Mouse (Mus musculus) midbrain, postnatal 0 days (tissue): ENCODE data around the gene Adk. TPM values are rescaled to one million over a fixed set of nuclear protein-coding genes. Genes with fewer than 3 reads are reported as not detected.

Source experiments
- ATAC-seq: fragments of 200-750 bp; cut with Nextera tagmentation; 2 replicates; pipeline ENCODE4 v1.8.0; 2017; ENCODE audit warnings: moderate number of reproducible peaks, mild to moderate bottlenecking, moderate TSS enrichment, moderate library complexity; ENCODE audit not compliant: low FRiP score
- DNase-seq: peaks from one replicate; pipeline ENCODE4 v3.0.0-alpha.2; 2015; ENCODE audit warnings: low spot score
- H3K27ac ChIP-seq: fragments of 300-500 bp; sonication (generic); 2 replicates; pipeline ENCODE4 v1.5.1; 2014; ENCODE audit warnings: low read depth, mild to moderate bottlenecking, low read length, mixed read lengths
- H3K27me3 ChIP-seq: fragments of 300-500 bp; sonication (generic); 2 replicates; pipeline ENCODE4 v1.6.1; 2014; ENCODE audit warnings: low read length, control low read depth, mixed read lengths; ENCODE audit not compliant: insufficient read depth
- H3K36me3 ChIP-seq: fragments of 300-500 bp; sonication (generic); 2 replicates; pipeline ENCODE4 v1.6.1; 2014; ENCODE audit warnings: low read length, control low read depth, mixed read lengths; ENCODE audit not compliant: insufficient read depth
- H3K4me1 ChIP-seq: fragments of 300-500 bp; sonication (generic); 2 replicates; pipeline ENCODE4 v1.6.1; 2014; ENCODE audit warnings: mild to moderate bottlenecking, control low read depth, antibody characterized with exemption, low read length, mixed read lengths; ENCODE audit not compliant: insufficient read depth
- H3K4me2 ChIP-seq: fragments of 300-500 bp; sonication (generic); 2 replicates; pipeline ENCODE4 v1.6.1; 2014; ENCODE audit warnings: low read depth, mild to moderate bottlenecking, low read length, mixed read lengths; ENCODE audit not compliant: poor library complexity, severe bottlenecking
- H3K4me3 ChIP-seq: fragments of 300-500 bp; sonication (generic); 2 replicates; pipeline ENCODE4 v1.5.1; 2014; ENCODE audit warnings: low read depth, mild to moderate bottlenecking, low read length, moderate library complexity
- H3K9ac ChIP-seq: fragments of 300-500 bp; sonication (generic); replicated peaks from 2 replicates; pipeline ENCODE4 v1.6.1; 2014; ENCODE audit warnings: mild to moderate bottlenecking, low read length, moderate library complexity, mixed read lengths; ENCODE audit not compliant: poor library complexity, severe bottlenecking
- H3K9me3 ChIP-seq: fragments of 300-500 bp; sonication (generic); 2 replicates; pipeline ENCODE4 v1.6.1; 2016; ENCODE audit warnings: low read length, control low read depth
- CTCF ChIP-seq: IDR thresholded peaks from 2 replicates; pipeline ENCODE4 v1.5.1; 2016; ENCODE audit warnings: antibody characterized with exemption, mild to moderate bottlenecking
- WGBS: fragments of 180-500 bp; shearing (Covaris S2); extraction: QIAGEN DNeasy Blood & Tissue Kit; methylation state at CpG from one replicate; pipeline ENCODE4 v1.1.7; 2014; 5-methylcytosine and 5-hydroxymethylcytosine counted together
- polyA plus RNA-seq: library from polyadenylated mRNA; unstranded; fragments of >200 nt; fragmentation: Nextera tagmentation; extraction: Ambion mirVana; gene quantifications from 2 replicates; pipeline ENCODE4 v1.2.1, GENCODE M21; 2015
- total RNA-seq: library from RNA; depleted of rRNA; stranded (reverse); fragments of >200 nt; gene quantifications from 2 replicates; pipeline ENCODE4 v1.2.3, GENCODE M21; 2014

The Adk gene
- total and polyA plus RNA-seq, 2 experiments from 2014 or later, result 25.3 to 50.6 TPM

DNA sequence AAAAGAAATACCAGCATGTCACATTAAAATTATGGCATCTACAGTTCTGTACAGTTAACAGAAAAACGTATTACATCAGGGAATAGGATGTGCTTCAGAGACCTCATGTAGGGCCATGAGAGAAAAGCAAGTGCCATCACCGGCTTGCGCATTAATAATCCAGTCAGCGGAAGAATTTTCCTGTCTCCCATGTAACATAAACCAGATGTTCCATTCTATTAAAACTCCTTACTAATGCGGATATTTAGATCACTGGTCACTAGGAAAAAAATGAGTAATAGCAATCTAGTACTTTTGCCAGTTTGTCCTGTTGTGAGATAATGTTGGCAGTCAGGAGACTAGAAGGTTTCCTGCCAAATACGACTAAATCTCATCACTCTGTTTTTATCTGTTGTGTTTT lies 139.6 kb downstream of the Adk start:
- DNase-seq, result no peak
- 77% methylated on average over 6 of the region's 6 CpGs for WGBS
- Histone ChIP-seq H3K4me1 (no peaks in the 10 kb centered on the region), H3K4me2 (no peak overlapping the region), H3K9me3 (no peaks in the 10 kb centered on the region), H3K36me3 (no peaks in the 10 kb centered on the region), H3K27me3 (no peaks in the 10 kb centered on the region), H3K27ac (no peak overlapping the region), H3K9ac (no peak overlapping the region), H3K4me3 (no peak overlapping the region)
- no peak for TF ChIP-seq CTCF
- no peak for ATAC-seq

- Histone ChIP-seq H3K4me1 (no peaks in the 10 kb centered on the region), H3K27me3 (no peaks in the 10 kb centered on the region), H3K9ac (no peak overlapping the region), H3K27ac (no peak overlapping the region), H3K4me2 (no peak overlapping the region), H3K9me3 (no peaks in the 10 kb centered on the region), H3K36me3 (no peaks in the 10 kb centered on the region), H3K4me3 (no peak overlapping the region)
- DNase-seq, result no peak
- ATAC-seq, result no peak
- 94% methylated on average over 3 of the region's 3 CpGs for WGBS
- TF ChIP-seq CTCF, result no peak
These were observed 140.4 kb downstream of the Adk start for GRCm38 (mm10) chr14:21192749-21193148.

GRCm38 (mm10) chr14:21194336-21194735 lies 142.0 kb downstream of the Adk start:
- WGBS, result 79% methylated on average over 6 of the region's 6 CpGs
- ATAC-seq (no peak), DNase-seq (no peak)
- Histone ChIP-seq H3K4me1 (no peaks in the 10 kb centered on the region), H3K4me2 (no peak overlapping the region), H3K4me3 (no peak overlapping the region), H3K27me3 (no peaks in the 10 kb centered on the region), H3K36me3 (no peaks in the 10 kb centered on the region), H3K27ac (no peak overlapping the region), H3K9ac (no peak overlapping the region), H3K9me3 (no peaks in the 10 kb centered on the region)
- no peak for TF ChIP-seq CTCF

GRCm38 (mm10) chr14:21200850-21201249 lies 148.5 kb downstream of the Adk start:
- no peak overlapping the region for H3K9ac ChIP-seq
- H3K4me1 ChIP-seq, result no peaks in the 10 kb centered on the region
- H3K36me3 ChIP-seq, result no peaks in the 10 kb centered on the region
- WGBS, result 93% methylated on average over 3 of the region's 3 CpGs
- ATAC-seq (no peak), DNase-seq (no peak)
- H3K4me3 ChIP-seq, result no peak overlapping the region
- H3K9me3 ChIP-seq, result no peaks in the 10 kb centered on the region
- H3K27me3 ChIP-seq, result no peaks in the 10 kb centered on the region
- no peak overlapping the region for H3K27ac ChIP-seq
- TF ChIP-seq CTCF, result no peak
- no peak overlapping the region for H3K4me2 ChIP-seq

GRCm38 (mm10) chr14:21206472-21206871 lies 154.1 kb downstream of the Adk start:
- Histone ChIP-seq H3K9ac (no peak overlapping the region), H3K4me2 (no peak overlapping the region), H3K36me3 (no peaks in the 10 kb centered on the region), H3K27ac (no peak overlapping the region), H3K27me3 (no peaks in the 10 kb centered on the region), H3K4me1 (no peaks in the 10 kb centered on the region), H3K9me3 (no peaks in the 10 kb centered on the region), H3K4me3 (no peak overlapping the region)
- 82% methylated on average over 4 of the region's 4 CpGs for WGBS
- no peak for TF ChIP-seq CTCF
- ATAC-seq (no peak), DNase-seq (no peak)

GRCm38 (mm10) chr14:21221574-21222138 lies 169.3 kb downstream of the Adk start:
- TF ChIP-seq CTCF, result no peak
- no peak for DNase-seq
- Histone ChIP-seq H3K36me3 (no peaks in the 10 kb centered on the region), H3K9ac (no peak overlapping the region), H3K27ac (peak overlapping the region; percentile 6; the same call in 1 of the 2 replicates), H3K9me3 (no peaks in the 10 kb centered on the region), H3K4me1 (peaks cover 10% of the 10 kb centered on the region), H3K4me3 (no peak overlapping the region), H3K4me2 (no peak overlapping the region), H3K27me3 (no peaks in the 10 kb centered on the region)
- no peak for ATAC-seq
- WGBS, result 73% methylated on average over 5 of the region's 5 CpGs
